Mouse (Mus musculus): ENCODE results near the gene Mien1. TPM values are rescaled to one million over a fixed set of nuclear protein-coding genes. Genes with fewer than 3 reads are reported as not detected.

Gene Mien1
- polyA plus RNA-seq (2015; fragmentation: Nextera tagmentation; extraction: Ambion mirVana), result 76.8 and 78.0 TPM in 2 replicates

- Histone ChIP-seq H3K4me1 (peaks cover 8% of the 10 kb centered on the region), H3K27ac (peak within 1 kb of the TSS; percentile 58), H3K36me3 (peaks cover 33% of the 10 kb centered on the region), H3K27me3 (no peaks in the 10 kb centered on the region), H3K4me2 (peak within 1 kb of the TSS; percentile 88), H3K9ac (peak within 1 kb of the TSS; percentile 48), H3K4me3 (peak within 1 kb of the TSS; percentile 66), H3K9me3 (no peaks in the 10 kb centered on the region)
- ATAC-seq (ENCODE audit: borderline replicate concordance, extremely low read depth, low FRiP score, low TSS enrichment), result peak; percentile 86
- WGBS, result 2% methylated on average over 43 of the region's 43 CpGs
Observed at GRCm38 (mm10) chr11:98438331-98439158, at the start of gene Mien1. TSS of gene Mien1 (minus strand) at chr11:98438991.

- WGBS, result 72% methylated on average over 4 of the region's 5 CpGs
- H3K4me3 ChIP-seq, result no peak overlapping the region
- no peak for ATAC-seq (ENCODE audit: borderline replicate concordance, extremely low read depth, low FRiP score, low TSS enrichment)
- no peaks in the 10 kb centered on the region for H3K9me3 ChIP-seq
- H3K4me1 ChIP-seq, result no peaks in the 10 kb centered on the region
- no peaks in the 10 kb centered on the region for H3K27me3 ChIP-seq
- no peak overlapping the region for H3K27ac ChIP-seq
- no peak overlapping the region for H3K4me2 ChIP-seq
- H3K36me3 ChIP-seq, result no peaks in the 10 kb centered on the region
- H3K9ac ChIP-seq, result no peak overlapping the region
Observed at GRCm38 (mm10) chr11:98487526-98488040, 48.8 kb upstream of the Mien1 start.

GRCm38 (mm10) chr11:98485749-98486148 lies 47.0 kb upstream of the Mien1 start:
- Histone ChIP-seq H3K9ac (no peak overlapping the region), H3K4me1 (no peaks in the 10 kb centered on the region), H3K4me2 (no peak overlapping the region), H3K27me3 (no peaks in the 10 kb centered on the region), H3K4me3 (no peak overlapping the region), H3K27ac (no peak overlapping the region), H3K36me3 (no peaks in the 10 kb centered on the region), H3K9me3 (no peaks in the 10 kb centered on the region)
- WGBS, result 78% methylated on average over 2 of the region's 2 CpGs
- no peak for ATAC-seq (ENCODE audit: borderline replicate concordance, extremely low read depth, low FRiP score, low TSS enrichment)

- no peaks in the 10 kb centered on the region for H3K9me3 ChIP-seq
- no peaks in the 10 kb centered on the region for H3K27me3 ChIP-seq
- H3K4me3 ChIP-seq, result no peak overlapping the region
- no peak overlapping the region for H3K27ac ChIP-seq
- H3K4me1 ChIP-seq, result no peaks in the 10 kb centered on the region
- no peak for ATAC-seq (ENCODE audit: borderline replicate concordance, extremely low read depth, low FRiP score, low TSS enrichment)
- no peaks in the 10 kb centered on the region for H3K36me3 ChIP-seq
- WGBS, result 73% methylated on average over 10 of the region's 10 CpGs
- no peak overlapping the region for H3K9ac ChIP-seq
- no peak overlapping the region for H3K4me2 ChIP-seq
Observed at GRCm38 (mm10) chr11:98482067-98482466, 43.3 kb upstream of the Mien1 start.

- Histone ChIP-seq H3K4me3 (no peak overlapping the region), H3K36me3 (no peaks in the 10 kb centered on the region), H3K4me1 (no peaks in the 10 kb centered on the region), H3K27ac (no peak overlapping the region), H3K9me3 (no peaks in the 10 kb centered on the region), H3K4me2 (no peak overlapping the region), H3K9ac (no peak overlapping the region), H3K27me3 (no peaks in the 10 kb centered on the region)
- 51% methylated on average over 6 of the region's 6 CpGs for WGBS
- no peak for ATAC-seq (ENCODE audit: borderline replicate concordance, extremely low read depth, low FRiP score, low TSS enrichment)
Observed at GRCm38 (mm10) chr11:98481231-98481630, 42.4 kb upstream of the Mien1 start.

GRCm38 (mm10) chr11:98479940-98480497 lies 41.2 kb upstream of the Mien1 start:
- Histone ChIP-seq H3K4me3 (no peak overlapping the region), H3K27me3 (no peaks in the 10 kb centered on the region), H3K9ac (no peak overlapping the region), H3K4me2 (no peak overlapping the region), H3K27ac (no peak overlapping the region), H3K4me1 (no peaks in the 10 kb centered on the region), H3K9me3 (no peaks in the 10 kb centered on the region), H3K36me3 (no peaks in the 10 kb centered on the region)
- ATAC-seq (ENCODE audit: borderline replicate concordance, extremely low read depth, low FRiP score, low TSS enrichment), result no peak
- WGBS, result 81% methylated on average over 12 of the region's 12 CpGs

- no peak for ATAC-seq (ENCODE audit: borderline replicate concordance, extremely low read depth, low FRiP score, low TSS enrichment)
- Histone ChIP-seq H3K4me2 (no peak overlapping the region), H3K4me1 (no peaks in the 10 kb centered on the region), H3K4me3 (no peak overlapping the region), H3K9ac (no peak overlapping the region), H3K27me3 (no peaks in the 10 kb centered on the region), H3K27ac (no peak overlapping the region), H3K36me3 (no peaks in the 10 kb centered on the region), H3K9me3 (no peaks in the 10 kb centered on the region)
- 72% methylated on average over 13 of the region's 13 CpGs for whole genome bisulfite sequencing
Observed at GRCm38 (mm10) chr11:98479026-98479939, 40.5 kb upstream of the Mien1 start.

GRCm38 (mm10) chr11:98477011-98477701 lies 38.4 kb upstream of the Mien1 start:
- 54% methylated on average over 14 of the region's 14 CpGs for WGBS

GRCm38 (mm10) chr11:98476434-98476807 lies 37.6 kb upstream of the Mien1 start:
- WGBS, result 66% methylated on average over 4 of the region's 4 CpGs

More at GRCm38 (mm10) chr11:98477011-98477701, 38.4 kb upstream of the Mien1 start:
- H3K36me3 ChIP-seq, result no peaks in the 10 kb centered on the region
- no peak overlapping the region for H3K4me3 ChIP-seq
- no peak for ATAC-seq (ENCODE audit: borderline replicate concordance, extremely low read depth, low FRiP score, low TSS enrichment)
- H3K27me3 ChIP-seq, result no peaks in the 10 kb centered on the region
- H3K9me3 ChIP-seq, result no peaks in the 10 kb centered on the region
- no peak overlapping the region for H3K4me2 ChIP-seq
- H3K27ac ChIP-seq, result no peak overlapping the region
- no peak overlapping the region for H3K9ac ChIP-seq
- H3K4me1 ChIP-seq, result no peaks in the 10 kb centered on the region

GRCm38 (mm10) chr11:98475630-98476433 lies 37.0 kb upstream of the Mien1 start:
- 80% methylated on average over 9 of the region's 9 CpGs for WGBS
- H3K27me3 ChIP-seq, result no peaks in the 10 kb centered on the region
- no peak overlapping the region for H3K4me2 ChIP-seq
- no peak for ATAC-seq (ENCODE audit: borderline replicate concordance, extremely low read depth, low FRiP score, low TSS enrichment)
- H3K4me1 ChIP-seq, result no peaks in the 10 kb centered on the region
- no peak overlapping the region for H3K4me3 ChIP-seq
- H3K36me3 ChIP-seq, result no peaks in the 10 kb centered on the region
- H3K27ac ChIP-seq, result no peak overlapping the region
- H3K9ac ChIP-seq, result no peak overlapping the region
- no peaks in the 10 kb centered on the region for H3K9me3 ChIP-seq

More at GRCm38 (mm10) chr11:98476434-98476807, 37.6 kb upstream of the Mien1 start:
- no peak overlapping the region for H3K9ac ChIP-seq
- no peak overlapping the region for H3K4me2 ChIP-seq
- ATAC-seq (ENCODE audit: borderline replicate concordance, extremely low read depth, low FRiP score, low TSS enrichment), result no peak
- H3K27ac ChIP-seq, result no peak overlapping the region
- H3K36me3 ChIP-seq, result no peaks in the 10 kb centered on the region
- H3K4me1 ChIP-seq, result no peaks in the 10 kb centered on the region
- no peak overlapping the region for H3K4me3 ChIP-seq
- no peaks in the 10 kb centered on the region for H3K9me3 ChIP-seq
- H3K27me3 ChIP-seq, result no peaks in the 10 kb centered on the region
